Mouse (Mus musculus): ENCODE data around the gene Tcf7l2.

- TF ChIP-seq E2F4 (IDR thresholded peaks at IDR 0.05; ENCODE audit: insufficient read depth) = no peak
- no peak for TF ChIP-seq POLR2A (IDR thresholded peaks at IDR 0.05; ENCODE audit: insufficient read length, low read depth)
- no peak for TF ChIP-seq MAX (IDR thresholded peaks at IDR 0.05; ENCODE audit: low read depth)
- TF ChIP-seq POLR2AphosphoS2 (IDR thresholded peaks at IDR 0.05; ENCODE audit: insufficient read length, low read depth) = no peak
- TF ChIP-seq USF1 (IDR thresholded peaks at IDR 0.05; ENCODE audit: low read depth) = no peak
These were observed 9.1 kb upstream of the Tcf7l2 start for GRCm38 (mm10) chr19:55732499-55732898.
